Mouse (Mus musculus): ENCODE results near the gene Rpn2.
A peak's percentile ranks its signal among the peaks of the same experiment; 100 is the strongest.

The Rpn2 gene

DNA sequence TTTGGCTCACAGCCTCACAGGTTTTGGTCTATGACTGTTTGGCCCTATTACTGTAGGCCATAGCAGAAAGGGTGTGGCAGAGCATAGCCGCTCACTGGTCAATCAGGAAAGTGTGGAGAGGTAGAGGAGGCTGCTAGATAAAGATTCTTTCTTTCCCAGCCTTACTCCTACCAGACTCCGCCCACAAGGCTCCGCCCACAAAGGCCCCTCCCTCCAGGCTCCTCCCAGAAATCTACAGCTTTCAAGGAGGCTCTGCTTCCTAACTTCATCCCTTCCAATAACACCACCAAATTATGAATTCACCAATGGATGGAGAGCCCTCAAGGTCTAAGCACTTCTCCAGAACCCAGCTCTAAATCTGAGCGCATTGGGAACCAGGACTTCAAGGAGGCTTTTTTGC, 74.4 kb downstream of the Rpn2 start:
- no peak for DNase-seq

- DNase-seq = no peak
These were observed 75.3 kb downstream of the Rpn2 start for GRCm38 (mm10) chr2:157354106-157354505.

- DNase-seq = no peak
These were observed 81.2 kb downstream of the Rpn2 start for GRCm38 (mm10) chr2:157360028-157360427.

DNA sequence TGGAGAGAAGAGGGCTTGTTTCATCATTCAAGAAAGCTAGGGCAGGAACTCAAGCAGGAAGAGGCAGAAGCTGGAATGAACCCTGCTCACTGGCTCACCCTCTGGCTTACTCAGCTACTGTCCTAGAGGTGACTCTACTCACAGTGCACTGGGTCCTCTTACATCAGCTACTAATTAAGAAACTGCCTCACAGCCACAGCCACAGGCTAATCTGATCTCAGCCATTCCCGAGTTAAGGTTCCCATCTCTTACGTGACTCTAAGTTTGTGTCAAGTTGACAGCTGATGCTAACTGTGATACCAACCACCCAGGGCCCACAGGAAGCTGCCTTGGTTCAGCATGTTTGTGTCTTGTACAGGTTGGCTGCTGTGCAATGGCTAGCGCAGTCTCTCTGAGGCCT, 84.2 kb downstream of the Rpn2 start:
- no peak for DNase-seq

GRCm38 (mm10) chr2:157366762-157367161, 87.9 kb downstream of the Rpn2 start:
- no peak for DNase-seq

GRCm38 (mm10) chr2:157367184-157367893, 88.5 kb downstream of the Rpn2 start, which contains the start of gene Manbal:
TSS of gene Manbal (plus strand) at chr2:157367594.
- peak; percentile 96 to 98 for DNase-seq

DNA sequence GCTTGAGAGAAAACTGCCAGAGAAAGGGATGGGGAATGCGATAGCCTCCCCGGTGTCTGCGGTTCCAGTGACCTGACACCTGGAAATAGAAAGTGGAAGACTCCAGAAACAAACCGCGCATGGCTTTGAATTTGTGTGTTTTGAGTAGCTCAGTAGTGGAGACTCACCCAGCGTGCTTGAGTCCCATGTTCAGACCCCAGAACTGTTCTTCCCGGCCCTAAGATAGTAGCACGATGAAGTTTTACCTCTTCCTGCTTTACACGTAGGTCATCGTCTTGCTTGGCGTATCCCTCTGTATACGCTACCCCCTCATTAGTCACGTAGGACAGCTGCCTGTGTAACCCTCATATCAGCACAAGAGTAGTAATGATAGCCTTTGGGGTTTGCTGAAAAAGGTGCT, 89.2 kb downstream of the Rpn2 start:
- no peak for DNase-seq

GRCm38 (mm10) chr2:157371696-157372095, 92.9 kb downstream of the Rpn2 start:
- no peak for DNase-seq

DNA sequence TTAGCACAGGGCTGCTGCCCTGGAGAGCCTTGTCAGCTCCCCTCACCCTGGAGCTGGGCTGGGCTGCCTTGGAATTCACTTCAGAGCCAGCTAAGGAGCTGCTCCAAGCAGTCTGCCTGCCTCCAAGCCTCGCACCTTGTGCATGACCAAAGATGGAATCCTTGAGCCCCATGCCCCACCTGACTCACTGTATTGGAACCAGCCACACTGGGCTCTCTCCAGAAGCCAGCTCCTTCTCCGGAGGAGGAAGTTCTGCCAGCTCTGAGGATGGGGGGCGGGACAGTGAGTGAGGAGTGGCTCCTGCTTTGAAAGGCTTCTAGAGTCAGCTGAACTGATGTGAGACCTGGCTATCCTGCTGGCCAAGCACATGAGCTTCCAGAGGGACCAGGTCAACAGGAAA, 94.9 kb downstream of the Rpn2 start:
- no peak for DNase-seq

- no peak for DNase-seq
These were observed 96.2 kb downstream of the Rpn2 start for GRCm38 (mm10) chr2:157375051-157375450.
